Mouse (Mus musculus) cerebellum, postnatal 4 days (tissue): ENCODE results near the gene Dock3.
A peak's percentile ranks its signal among the peaks of the same experiment; 100 is the strongest.
"Not testable (repeated sequence)": the region's sequence is repeated elsewhere in the genome, so short reads cannot be mapped to it uniquely, and the experiment has no call there.

Experiments used
- DNase-seq, 2 experiments: peaks; one replicate each; pipeline ENCODE4 v3.0.0; 2022; ENCODE audit warnings: low spot score in 2 of 2, mixed read lengths in 1 of 2

Gene Dock3

GRCm38 (mm10) chr9:107255596-107255995, 23.9 kb upstream of the Dock3 start:
- DNase-seq, result no peak

- DNase-seq, result no peak
These were observed 23.2 kb upstream of the Dock3 start for GRCm38 (mm10) chr9:107254925-107255324.

DNA sequence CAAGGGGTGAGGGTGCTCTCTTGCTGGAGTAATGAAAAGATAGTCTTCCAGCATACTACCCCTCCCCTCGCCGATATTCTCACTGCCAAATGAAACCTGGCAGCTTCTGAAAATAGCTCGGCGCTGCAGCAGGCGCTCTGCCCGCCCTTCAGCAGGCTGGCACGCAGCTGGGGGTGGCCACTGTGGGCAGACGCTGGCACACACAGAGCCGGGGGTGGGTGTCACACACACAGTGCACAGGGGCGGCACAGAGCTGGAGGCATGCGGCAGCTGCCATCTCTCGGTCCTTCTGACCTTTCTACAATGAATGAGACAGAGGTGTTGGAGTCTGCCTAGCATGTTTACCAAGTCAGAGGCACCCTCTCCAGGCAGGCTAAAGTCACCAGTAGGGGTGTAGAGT, 22.8 kb upstream of the Dock3 start:
- DNase-seq, result peak in 1 of 2 experiments; percentile 78

DNA sequence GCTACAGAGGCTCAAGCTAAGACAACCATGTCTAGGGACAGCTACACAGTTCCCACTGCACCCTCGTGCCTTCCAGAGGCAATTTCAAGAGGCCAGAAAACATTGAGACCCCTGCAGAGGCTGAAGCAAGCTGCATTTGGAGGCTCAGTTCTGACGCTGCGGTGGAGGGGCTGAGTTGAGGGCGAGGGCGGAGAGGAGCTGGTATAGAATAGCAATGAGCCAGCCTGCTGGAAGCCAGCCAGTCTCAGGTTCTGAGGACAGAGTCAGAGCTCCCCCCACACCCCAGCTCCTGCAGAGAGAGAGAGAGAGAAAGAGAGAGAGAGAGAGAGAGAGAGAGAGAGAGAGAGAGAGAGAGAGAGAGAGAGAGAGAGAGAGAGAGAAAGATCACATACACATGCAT, 20.5 kb upstream of the Dock3 start:
- peak in 1 of 2 experiments; percentile 45 for DNase-seq

DNA sequence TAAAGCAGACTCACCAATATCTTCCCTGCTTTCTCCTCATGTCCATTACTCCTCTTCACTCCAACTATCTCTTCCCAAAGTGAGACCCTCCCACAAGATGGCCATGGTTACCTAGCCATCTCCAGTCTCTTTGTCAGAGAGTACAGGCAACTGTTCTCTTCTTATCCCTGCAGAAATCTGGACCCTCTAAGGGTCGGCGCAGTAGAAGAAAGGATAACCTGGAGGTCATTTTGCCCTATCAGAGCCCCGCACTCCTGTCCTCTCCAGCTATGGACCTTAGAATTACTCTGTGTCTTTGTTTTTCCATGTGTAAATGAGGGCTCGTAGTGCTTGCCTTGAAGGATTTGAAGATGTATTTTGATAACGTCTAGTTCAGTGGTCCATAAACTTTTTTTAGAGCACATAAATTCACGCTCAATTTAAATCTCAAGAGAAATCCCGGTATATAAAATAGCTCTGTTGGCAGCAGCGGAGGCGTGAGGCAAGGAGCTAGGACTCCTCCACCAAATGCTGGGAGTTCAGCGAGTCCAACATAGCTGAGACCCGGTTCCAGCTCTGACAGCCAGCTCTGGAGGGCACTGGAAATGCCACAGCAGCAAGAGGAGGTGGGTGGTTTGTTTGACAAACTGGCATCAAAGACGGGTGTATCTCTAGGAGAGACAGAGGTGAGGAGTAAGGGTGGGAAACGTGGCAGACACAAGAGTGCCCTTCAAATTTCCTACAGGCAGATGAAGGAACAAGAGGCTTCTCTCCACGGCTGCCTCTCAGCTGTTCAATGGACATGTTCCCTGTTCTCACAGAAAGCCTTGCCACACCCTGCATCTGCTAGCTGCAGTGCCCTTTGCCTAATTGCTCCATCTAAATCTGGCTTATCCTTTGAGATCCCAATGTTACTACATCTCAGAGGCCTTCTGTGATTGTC, 19.0 kb upstream of the Dock3 start:
- DNase-seq, result peak in 1 of 2 experiments; percentile 7

- no peak for DNase-seq
These were observed 17.4 kb upstream of the Dock3 start for GRCm38 (mm10) chr9:107249154-107249553.

GRCm38 (mm10) chr9:107246170-107246569, 14.5 kb upstream of the Dock3 start:
- DNase-seq, result no peak

DNA sequence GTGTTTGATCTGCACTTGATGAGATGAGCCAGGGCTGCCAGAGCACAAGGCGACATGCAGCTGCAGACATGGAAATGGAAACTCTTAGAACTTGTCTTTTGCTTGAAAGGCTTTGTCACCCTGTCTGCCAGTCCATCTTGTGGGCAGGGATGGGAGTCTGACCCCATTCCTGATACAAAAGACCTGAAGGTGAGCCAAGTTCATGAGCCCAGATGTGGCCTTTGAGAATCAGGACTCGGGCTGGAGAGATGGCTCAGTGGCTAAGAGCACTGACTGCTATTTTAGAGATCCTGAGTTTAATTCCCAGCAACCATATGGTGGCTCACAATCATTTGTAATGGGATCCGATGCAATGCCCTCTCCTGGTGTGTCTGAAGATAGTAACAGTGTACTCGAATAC, 13.6 kb upstream of the Dock3 start:
- DNase-seq, result no peak

DNA sequence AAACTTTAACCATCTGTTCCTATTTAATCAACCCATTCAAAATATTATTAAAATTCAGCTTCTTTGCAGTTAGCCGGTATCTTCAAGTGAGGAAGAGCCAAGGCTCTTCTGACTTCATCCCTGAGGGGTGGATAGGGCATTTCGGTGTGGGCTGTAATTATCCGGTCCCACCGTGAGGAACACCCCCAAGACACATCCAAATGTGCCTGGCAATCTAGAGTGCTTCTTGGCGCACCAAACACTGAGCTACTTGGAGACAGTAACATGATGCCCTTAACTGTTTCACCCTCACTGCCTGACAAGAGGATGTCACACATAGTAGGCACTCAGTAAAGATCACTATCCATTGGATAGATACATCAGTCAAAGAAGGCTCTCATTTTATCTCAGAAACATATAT, 4.4 kb upstream of the Dock3 start:
- DNase-seq, result no peak

DNA sequence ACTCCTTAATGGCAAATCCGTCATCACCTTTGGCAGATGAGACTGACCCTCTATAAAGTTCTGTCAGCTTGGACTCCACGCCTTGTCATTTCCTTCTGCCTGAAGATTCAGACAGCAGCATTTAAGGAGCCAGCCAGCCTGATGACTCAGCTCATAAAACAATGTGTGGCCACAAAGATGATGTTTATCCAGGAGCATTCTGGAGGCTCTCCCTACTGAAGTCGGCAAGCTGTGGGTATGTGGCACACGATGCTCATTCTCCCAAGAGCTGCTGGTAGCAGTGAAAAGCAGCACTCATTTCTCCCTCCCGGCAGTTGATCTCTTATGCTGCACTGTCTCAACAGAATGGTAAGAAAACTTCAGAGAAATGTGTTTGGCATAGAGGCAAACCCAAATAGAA, 3.6 kb upstream of the Dock3 start:
- DNase-seq, result no peak

- no peak for DNase-seq
These were observed 431 bp upstream of the Dock3 start for GRCm38 (mm10) chr9:107232140-107232539.

DNA sequence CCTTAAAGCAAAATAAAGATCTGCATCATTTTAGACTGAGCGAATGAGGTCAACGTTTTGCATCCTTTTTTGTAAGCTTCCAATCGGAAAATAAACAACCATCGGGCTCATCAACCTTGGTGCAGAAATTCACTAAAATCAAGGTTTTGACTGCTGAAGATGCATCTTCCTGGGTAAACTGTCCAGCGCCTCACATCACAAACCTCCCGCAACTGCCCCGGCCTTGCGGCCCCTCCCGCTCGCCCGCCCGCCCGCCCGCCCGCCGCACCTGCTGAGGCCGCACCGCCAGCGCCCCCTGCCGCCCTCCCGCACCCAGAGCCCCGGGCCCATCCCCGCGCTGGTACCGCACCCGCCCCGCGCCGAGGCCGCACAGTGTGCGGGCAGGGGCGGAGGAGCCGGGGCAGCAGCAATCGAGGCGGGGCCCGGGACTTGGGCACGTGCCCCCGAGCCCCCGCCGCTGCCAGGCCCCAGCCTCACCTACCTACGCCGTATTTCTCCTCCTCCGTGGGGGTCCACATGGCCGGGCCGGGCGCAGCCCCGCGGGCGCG, 644 bp downstream of the Dock3 start:
- peak; percentile 59 to 81 for DNase-seq

- DNase-seq, result no peak
These were observed 7.1 kb downstream of the Dock3 start for GRCm38 (mm10) chr9:107224597-107224996.

DNA sequence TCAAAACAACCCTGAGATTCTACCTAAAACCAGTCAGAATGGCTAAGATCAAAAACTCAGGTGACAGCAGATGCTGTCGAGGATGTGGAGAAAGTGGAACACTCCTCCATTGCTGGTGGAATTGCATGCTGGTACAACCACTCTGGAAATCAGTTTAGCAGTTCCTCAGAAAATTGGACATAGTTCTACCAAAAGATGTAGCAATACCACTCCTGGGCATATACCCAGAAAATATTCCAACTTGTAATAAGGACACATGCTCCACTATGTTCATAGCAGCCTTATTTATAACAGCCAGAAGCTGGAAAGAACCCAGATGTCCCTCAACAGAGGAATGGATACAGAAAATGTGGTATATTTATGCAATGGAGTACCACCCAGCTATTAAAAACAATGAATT, 56.9 kb downstream of the Dock3 start:
- DNase-seq, result not testable (repeated sequence)

DNA sequence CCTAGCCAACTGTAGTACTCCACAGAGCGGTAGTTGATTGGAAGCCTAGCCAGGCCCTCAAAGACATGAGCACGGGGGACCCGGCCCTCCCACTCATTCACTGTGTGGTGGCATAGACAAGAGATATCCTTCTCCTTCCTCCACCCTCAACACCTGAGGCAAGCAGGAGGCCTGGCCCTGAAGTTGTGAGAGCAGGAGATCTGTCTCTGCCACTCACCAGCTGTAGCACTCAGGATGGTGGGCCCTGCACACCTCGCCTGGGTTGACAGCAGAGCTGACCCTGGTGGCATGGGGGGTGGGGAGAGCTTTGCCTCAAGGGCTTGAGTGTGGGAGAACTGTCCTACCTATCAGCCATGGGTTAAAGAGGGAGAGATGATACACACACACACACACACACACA, 65.9 kb downstream of the Dock3 start:
- DNase-seq, result no peak

DNA sequence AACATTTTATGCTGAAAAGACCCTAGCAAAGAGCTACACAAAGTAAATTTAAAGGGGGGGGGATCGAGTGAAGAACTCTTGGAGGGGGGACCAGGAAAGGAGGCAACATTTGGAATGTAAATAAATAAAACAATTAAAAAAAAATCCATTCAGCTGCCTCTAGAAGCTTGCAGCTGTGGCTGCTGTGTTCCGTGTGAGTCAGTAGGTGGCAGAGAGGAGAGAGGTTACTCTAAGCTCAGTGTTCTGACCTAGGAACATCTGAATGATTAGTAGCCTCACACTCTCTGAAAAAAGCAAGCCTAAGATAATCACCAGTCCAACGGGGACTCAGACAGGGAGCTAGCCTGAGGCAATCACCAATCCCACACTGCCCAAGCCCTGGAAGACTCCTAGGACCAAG, 66.9 kb downstream of the Dock3 start:
- no peak for DNase-seq

DNA sequence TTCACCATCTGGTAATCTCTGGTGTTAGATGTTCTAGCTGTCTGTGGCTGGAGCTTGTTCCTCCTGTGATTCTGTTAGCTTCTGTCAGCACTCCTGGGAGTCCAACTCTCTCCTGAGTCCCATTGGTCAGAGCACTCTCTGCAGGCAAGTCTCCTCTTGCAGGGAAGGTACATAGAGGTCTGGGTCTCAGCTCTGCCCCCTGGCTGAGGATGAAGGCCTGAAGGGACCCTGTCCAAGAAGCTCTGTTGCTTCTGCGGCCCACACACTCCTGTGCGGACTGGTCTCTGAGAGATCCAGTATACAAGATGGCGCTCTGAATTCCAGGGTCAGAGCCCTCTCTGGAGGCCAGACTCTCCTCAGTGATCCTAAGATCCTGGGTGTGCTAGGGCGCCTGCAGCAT, 75.3 kb downstream of the Dock3 start:
- DNase-seq, result not testable (repeated sequence)

DNA sequence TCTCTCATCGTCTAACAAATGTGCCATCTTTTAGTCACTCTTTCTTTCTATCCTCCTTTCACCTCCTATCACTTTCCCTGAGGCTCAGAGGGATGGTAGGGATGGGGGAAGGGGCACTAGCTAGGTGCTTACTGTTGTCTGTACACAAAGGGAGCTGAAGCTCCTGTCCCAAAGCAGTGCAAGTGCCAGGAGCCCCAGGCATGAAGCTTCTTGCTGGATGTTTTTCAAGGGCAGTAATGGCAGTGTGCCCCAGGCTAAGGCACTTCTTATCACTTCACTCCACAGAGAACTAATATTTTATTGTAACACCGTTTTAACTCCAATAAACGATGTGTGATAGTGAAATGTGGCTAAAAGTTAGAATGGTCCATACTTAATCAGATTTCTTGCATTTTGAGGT, 118.9 kb downstream of the Dock3 start:
- no peak for DNase-seq

GRCm38 (mm10) chr9:107112056-107112455, 119.7 kb downstream of the Dock3 start:
- DNase-seq, result no peak

DNA sequence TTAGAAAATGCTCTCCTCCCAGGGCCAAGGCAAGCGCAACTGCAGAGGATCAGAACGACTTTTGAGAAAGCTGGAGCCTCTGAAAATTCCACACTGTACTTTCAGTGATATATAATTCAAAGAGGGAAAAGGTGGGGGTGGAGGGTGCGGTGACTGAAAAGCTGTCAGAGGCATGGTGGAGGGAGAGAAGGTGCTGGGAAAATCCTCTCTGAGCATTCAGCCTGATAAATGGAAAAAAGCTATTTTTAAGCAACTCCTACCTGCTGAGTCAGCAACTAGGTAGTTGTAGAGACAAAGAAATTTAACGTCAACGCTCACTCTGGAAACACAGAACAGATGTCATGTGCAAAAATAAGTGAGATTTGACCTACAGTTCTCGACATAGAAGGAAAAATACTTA, 132.2 kb downstream of the Dock3 start:
- no peak for DNase-seq

DNA sequence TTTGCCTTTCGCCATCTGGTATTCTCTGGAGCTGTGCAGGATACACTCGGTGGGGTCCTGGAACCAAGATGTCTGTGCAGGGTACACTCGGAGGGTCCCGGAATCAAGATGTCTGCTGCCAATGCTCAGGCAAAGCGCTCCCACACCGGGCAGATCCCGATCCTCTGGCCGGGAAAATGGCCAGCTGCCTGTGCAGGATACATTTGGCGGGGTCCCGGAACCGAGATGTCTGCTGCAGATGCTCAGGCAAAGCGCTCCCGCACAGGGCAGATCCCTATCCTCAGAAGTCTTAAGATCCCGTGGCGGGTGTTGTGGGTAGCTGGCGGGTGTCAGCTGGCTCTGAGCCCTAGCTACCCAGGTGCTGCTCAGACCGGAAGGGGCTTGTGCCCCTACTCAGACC, 142.3 kb downstream of the Dock3 start:
- DNase-seq, result peak in 1 of 2 experiments; percentile 5

DNA sequence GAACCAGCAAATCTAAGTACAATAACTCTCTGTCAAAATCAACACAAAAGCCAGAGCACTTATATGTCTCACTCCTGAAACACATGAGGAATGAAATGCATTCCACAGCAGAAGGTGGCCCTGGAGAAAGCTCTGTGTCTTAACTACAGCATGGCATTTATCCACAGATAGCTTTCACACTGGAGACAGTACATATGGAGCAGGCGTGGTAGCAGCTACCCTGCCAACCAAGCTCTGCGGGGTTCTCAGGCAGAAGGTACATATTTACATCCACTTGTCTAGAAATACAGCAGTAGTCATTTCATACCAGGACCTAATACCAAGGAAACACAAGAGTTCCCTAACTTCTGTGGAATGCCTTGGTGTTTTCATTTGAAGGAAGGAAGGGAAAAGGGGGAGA, 144.2 kb downstream of the Dock3 start:
- DNase-seq, result no peak

GRCm38 (mm10) chr9:107037947-107038346, 193.8 kb downstream of the Dock3 start:
- DNase-seq, result no peak
